Mouse (Mus musculus) forebrain, embryonic 13.5 days (tissue): Measurements from ENCODE around the gene Rnf222. TPM values are rescaled to one million over a fixed set of nuclear protein-coding genes. Genes with fewer than 3 reads are reported as not detected.

Experiments
- ATAC-seq: fragments of 200-750 bp; cut with Nextera tagmentation; 2 replicates; pipeline ENCODE4 v1.8.0; 2017
- H3K27ac ChIP-seq: fragments of 300-500 bp; sonication (generic); 2 replicates; pipeline ENCODE4 v1.5.1; 2015; ENCODE audit warnings: inconsistent platforms, mild to moderate bottlenecking, moderate library complexity
- H3K27me3 ChIP-seq: fragments of 300-500 bp; sonication (generic); 2 replicates; pipeline ENCODE4 v1.6.1; 2015; ENCODE audit warnings: mild to moderate bottlenecking, inconsistent platforms
- H3K36me3 ChIP-seq: fragments of 300-500 bp; sonication (generic); 2 replicates; pipeline ENCODE4 v1.6.1; 2015; ENCODE audit warnings: mild to moderate bottlenecking, inconsistent platforms; ENCODE audit not compliant: poor library complexity, severe bottlenecking
- H3K4me1 ChIP-seq: fragments of 300-500 bp; sonication (generic); 2 replicates; pipeline ENCODE4 v1.6.1; 2015; ENCODE audit warnings: inconsistent platforms
- H3K4me2 ChIP-seq: fragments of 300-500 bp; sonication (generic); 2 replicates; pipeline ENCODE4 v1.6.1; 2015; ENCODE audit warnings: inconsistent platforms, mild to moderate bottlenecking, moderate library complexity
- H3K4me3 ChIP-seq: fragments of 300-500 bp; sonication (generic); 2 replicates; pipeline ENCODE4 v1.5.1; 2015; ENCODE audit warnings: mild to moderate bottlenecking, inconsistent platforms
- H3K9ac ChIP-seq: fragments of 300-500 bp; sonication (generic); 2 replicates; pipeline ENCODE4 v1.6.1; 2015; ENCODE audit warnings: mild to moderate bottlenecking, inconsistent platforms
- H3K9me3 ChIP-seq: fragments of 300-500 bp; sonication (generic); replicated peaks from 2 replicates; pipeline ENCODE4 v1.6.1; 2016; ENCODE audit warnings: inconsistent platforms
- WGBS: fragments of 180-500 bp; shearing (Covaris S2); methylation state at CpG from one replicate; pipeline ENCODE4 v1.1.7; 2015; 5-methylcytosine and 5-hydroxymethylcytosine counted together
- polyA plus RNA-seq: library from polyadenylated mRNA; unstranded; fragments of >200 nt; fragmentation: Nextera tagmentation; extraction: Ambion mirVana; gene quantifications from 2 replicates; pipeline ENCODE4 v1.2.1, GENCODE M21; 2015

The Rnf222 gene
- polyA plus RNA-seq, 1 experiment from 2014 or later = 0.08 TPM

DNA sequence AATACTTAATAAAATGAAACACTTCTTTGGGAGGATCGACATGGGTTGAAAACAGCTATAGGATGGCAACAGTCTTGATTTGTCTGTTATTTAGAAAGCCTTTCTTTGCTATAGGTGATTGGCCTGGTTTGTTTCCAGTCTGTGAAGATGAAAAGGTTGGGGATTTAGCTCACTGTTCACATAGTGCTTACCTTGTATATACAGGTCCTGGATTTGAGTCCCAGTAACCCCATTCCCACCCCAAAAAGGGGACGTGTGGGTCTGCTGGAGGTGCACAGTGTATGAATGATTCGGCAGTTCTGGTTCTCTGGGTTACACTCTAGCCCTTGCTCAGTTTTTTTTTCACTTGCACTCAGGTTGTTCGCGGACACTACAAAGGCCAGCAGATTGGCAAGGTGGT is 14.5 kb downstream of the Rnf222 start:
- H3K27me3 ChIP-seq = 0 out of 2 replicates have a peak, but pooled peaks cover 4% of the 10 kb centered on the region
- H3K9ac ChIP-seq = peak overlapping the region; percentile 99
- peak overlapping the region; percentile 94 for H3K4me3 ChIP-seq
- H3K27ac ChIP-seq = no peak overlapping the region
- H3K4me1 ChIP-seq = peaks cover 8% of the 10 kb centered on the region
- WGBS = 90% methylated on average over 5 of the region's 5 CpGs
- ATAC-seq = no peak
- peak overlapping the region; percentile 77 for H3K4me2 ChIP-seq
- H3K36me3 ChIP-seq = peaks cover 53% of the 10 kb centered on the region
- H3K9me3 ChIP-seq = no peaks in the 10 kb centered on the region

DNA sequence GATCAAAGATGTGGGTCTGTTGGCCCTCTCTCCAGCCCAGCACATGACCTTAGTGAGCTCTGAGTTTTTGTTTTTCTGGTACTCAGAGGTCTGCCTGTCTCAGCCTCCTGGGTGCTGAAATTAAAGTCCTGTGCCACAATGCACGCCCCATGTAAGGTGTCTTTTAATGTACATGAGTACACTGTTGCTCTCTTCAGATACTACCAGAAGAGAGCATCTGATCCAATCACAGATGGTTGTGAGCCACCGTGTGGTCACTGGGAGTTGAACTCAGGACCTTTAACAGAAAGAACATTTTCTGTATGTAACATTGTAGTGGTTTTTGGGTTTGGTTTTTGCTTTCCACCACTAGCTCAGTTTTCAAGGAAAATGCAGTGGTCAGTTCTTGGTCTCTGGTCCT is 15.4 kb downstream of the Rnf222 start:
- H3K27ac ChIP-seq = no peak overlapping the region
- WGBS = 92% methylated on average over 2 of the region's 2 CpGs
- H3K27me3 ChIP-seq = 0 out of 2 replicates have a peak, but pooled peaks cover 4% of the 10 kb centered on the region
- no peak for ATAC-seq
- no peaks in the 10 kb centered on the region for H3K9me3 ChIP-seq
- H3K4me1 ChIP-seq = peaks cover 8% of the 10 kb centered on the region
- H3K9ac ChIP-seq = no peak overlapping the region
- no peak overlapping the region for H3K4me3 ChIP-seq
- H3K36me3 ChIP-seq = peaks cover 53% of the 10 kb centered on the region
- no peak overlapping the region for H3K4me2 ChIP-seq

DNA sequence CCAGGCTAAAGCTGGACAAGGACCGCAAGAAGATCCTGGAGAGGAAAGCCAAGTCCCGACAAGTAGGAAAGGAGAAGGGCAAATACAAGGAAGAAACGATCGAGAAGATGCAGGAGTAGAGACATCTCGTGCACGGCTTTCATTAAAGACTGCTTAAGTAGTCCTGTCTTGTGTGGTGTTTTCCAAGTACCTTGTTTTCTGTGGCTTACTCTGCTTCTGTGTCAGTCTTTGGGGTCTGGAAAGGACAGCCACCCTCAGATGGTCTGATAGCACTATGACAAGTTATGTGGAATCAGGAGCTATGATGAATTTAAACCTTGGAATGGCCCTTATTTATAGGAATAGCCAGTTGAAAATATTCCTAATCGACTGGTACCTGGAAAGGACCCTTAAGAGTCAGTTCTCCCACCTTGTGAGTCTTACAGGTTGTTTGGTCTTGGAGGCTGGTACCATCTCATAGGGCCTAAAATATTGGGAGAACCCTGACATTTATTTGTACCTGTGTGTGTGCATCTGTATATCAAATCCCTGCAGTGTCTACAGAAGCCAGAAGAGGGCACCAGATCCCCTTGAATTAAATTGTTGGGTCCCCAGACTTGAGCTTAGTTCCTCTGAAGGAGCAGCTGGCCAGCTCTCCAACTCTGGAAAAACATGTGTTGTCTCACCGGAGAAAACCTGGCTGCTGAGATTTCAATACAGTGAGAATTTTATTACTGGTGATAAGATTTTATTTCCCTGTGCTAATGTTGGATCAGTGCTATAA is 16.2 kb downstream of the Rnf222 start:
- Histone ChIP-seq H3K4me3 (no peak overlapping the region), H3K9me3 (no peaks in the 10 kb centered on the region), H3K27me3 (0 out of 2 replicates have a peak, but pooled peaks cover 4% of the 10 kb centered on the region), H3K9ac (no peak overlapping the region), H3K36me3 (peaks cover 53% of the 10 kb centered on the region), H3K27ac (no peak overlapping the region), H3K4me1 (peaks cover 8% of the 10 kb centered on the region), H3K4me2 (no peak overlapping the region)
- no peak for ATAC-seq
- WGBS = 81% methylated on average over 8 of the region's 8 CpGs

DNA sequence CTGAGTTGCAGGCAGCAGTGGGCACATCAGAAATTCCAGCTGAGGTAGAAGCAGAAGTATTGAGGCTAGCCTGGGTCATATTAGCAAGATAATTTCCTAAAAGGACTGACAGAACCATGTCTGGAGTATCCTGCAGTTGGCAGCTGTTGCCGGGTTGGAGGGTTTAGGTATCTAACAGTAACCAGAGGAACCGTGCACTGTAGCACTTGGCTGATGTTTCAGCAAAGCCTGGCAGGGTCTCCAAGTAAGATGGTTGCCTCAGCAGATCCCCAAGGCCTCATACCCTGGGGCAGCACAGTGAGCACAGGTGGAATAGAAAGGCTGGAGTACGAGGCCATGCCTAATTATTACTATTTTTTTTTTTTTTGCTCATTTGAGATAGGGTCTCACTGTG is 16.8 kb downstream of the Rnf222 start:
- Histone ChIP-seq H3K4me2 (no peak overlapping the region), H3K4me3 (no peak overlapping the region), H3K27ac (no peak overlapping the region), H3K4me1 (peaks cover 8% of the 10 kb centered on the region), H3K9me3 (no peaks in the 10 kb centered on the region), H3K27me3 (0 out of 2 replicates have a peak, but pooled peaks cover under 1% of the 10 kb centered on the region), H3K36me3 (peaks cover 53% of the 10 kb centered on the region), H3K9ac (no peak overlapping the region)
- no peak for ATAC-seq
- 79% methylated on average over 3 of the region's 3 CpGs for WGBS

DNA sequence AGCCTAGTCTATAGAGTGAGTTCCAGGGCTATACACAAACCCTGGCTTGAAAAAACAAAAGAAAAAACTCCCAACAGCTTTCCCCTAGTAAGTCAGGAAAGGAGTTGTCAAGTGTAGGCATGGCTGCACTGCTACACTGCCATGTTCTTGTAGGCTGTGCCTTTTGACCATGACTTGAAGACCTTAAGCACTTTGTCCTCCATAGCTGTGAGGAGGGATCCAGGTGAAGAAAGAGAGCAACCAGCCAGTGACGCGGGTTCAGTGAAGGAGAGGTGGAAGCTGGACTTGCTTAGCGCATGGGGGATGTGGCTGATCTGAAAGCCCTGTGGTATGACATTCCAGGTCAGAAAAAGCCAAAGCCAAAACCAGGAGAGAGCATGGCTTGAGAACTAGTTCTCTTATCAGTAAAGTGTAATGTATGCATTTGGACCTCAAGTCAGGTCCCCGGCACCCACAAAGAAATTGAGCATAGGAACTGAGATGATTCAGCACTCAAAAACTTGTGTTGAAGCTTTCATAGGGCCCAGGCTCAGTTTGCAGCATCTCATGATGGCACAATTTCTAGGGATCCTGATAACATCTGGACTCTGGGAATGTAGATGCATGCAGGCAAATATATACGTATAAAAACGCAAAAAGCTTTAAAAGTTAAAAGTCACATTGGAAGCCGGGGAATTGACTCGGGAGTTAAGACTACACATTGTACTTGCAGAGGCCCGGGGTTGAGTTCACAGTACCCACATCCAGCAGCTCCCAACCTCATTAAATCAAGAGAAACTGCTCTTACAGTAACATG is 17.5 kb downstream of the Rnf222 start:
- ATAC-seq = no peak
- H3K4me2 ChIP-seq = no peak overlapping the region
- WGBS = 89% methylated on average over 9 of the region's 9 CpGs
- H3K9me3 ChIP-seq = no peaks in the 10 kb centered on the region
- H3K4me3 ChIP-seq = no peak overlapping the region
- H3K36me3 ChIP-seq = peaks cover 53% of the 10 kb centered on the region
- H3K27ac ChIP-seq = no peak overlapping the region
- H3K27me3 ChIP-seq = no peaks in the 10 kb centered on the region
- peaks cover 8% of the 10 kb centered on the region for H3K4me1 ChIP-seq
- H3K9ac ChIP-seq = no peak overlapping the region

DNA sequence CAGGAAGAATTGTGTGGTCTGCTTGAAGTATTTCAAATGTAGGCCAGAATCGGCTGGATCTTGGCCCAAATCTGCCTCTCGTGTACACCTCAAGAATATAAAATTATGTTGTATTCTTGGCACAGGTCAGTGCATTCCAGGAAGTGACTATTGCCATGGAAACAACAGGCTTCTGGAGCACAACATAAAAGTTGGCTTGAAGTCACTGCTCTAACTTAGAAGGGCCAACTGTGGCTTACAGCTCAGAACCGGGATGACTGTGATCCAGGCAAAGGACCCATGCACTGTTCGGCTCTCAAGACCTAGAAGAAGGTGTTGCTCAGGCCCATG is 18.1 kb downstream of the Rnf222 start:
- WGBS = 73% methylated on average over 4 of the region's 4 CpGs
- H3K4me3 ChIP-seq = no peak overlapping the region

DNA sequence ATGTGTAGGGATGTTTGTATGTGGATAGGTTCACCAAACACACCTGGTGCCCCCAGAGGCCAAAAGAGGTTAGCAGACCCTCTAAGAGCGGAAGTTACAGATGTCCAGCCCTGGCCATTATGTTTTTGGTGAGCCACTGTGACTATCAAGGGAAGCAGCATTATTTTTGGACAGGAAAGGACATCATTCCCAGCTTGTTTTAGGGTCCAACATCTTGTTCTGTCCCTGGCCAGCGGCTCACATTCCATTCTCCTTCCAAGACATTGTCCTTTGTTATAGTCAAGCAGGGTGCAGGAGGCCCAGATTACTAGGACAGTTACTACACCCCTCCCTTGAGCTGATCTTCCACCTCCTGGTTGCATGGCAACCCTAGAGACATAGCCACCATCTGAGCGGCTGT is 18.9 kb downstream of the Rnf222 start:
- no peak overlapping the region for H3K27ac ChIP-seq
- peaks cover 53% of the 10 kb centered on the region for H3K36me3 ChIP-seq
- 83% methylated on average over 3 of the region's 3 CpGs for WGBS
- H3K9me3 ChIP-seq = no peaks in the 10 kb centered on the region
- H3K27me3 ChIP-seq = no peaks in the 10 kb centered on the region
- no peak overlapping the region for H3K4me3 ChIP-seq
- no peak overlapping the region for H3K9ac ChIP-seq
- ATAC-seq = no peak
- H3K4me1 ChIP-seq = peaks cover 8% of the 10 kb centered on the region
- H3K4me2 ChIP-seq = no peak overlapping the region

More for the DNA sequence above, 18.1 kb downstream of the Rnf222 start:
- peaks cover 8% of the 10 kb centered on the region for H3K4me1 ChIP-seq
- no peak overlapping the region for H3K27ac ChIP-seq
- H3K9me3 ChIP-seq = no peaks in the 10 kb centered on the region
- peaks cover 53% of the 10 kb centered on the region for H3K36me3 ChIP-seq
- H3K4me2 ChIP-seq = no peak overlapping the region
- H3K9ac ChIP-seq = no peak overlapping the region
- ATAC-seq = no peak
- H3K27me3 ChIP-seq = no peaks in the 10 kb centered on the region

DNA sequence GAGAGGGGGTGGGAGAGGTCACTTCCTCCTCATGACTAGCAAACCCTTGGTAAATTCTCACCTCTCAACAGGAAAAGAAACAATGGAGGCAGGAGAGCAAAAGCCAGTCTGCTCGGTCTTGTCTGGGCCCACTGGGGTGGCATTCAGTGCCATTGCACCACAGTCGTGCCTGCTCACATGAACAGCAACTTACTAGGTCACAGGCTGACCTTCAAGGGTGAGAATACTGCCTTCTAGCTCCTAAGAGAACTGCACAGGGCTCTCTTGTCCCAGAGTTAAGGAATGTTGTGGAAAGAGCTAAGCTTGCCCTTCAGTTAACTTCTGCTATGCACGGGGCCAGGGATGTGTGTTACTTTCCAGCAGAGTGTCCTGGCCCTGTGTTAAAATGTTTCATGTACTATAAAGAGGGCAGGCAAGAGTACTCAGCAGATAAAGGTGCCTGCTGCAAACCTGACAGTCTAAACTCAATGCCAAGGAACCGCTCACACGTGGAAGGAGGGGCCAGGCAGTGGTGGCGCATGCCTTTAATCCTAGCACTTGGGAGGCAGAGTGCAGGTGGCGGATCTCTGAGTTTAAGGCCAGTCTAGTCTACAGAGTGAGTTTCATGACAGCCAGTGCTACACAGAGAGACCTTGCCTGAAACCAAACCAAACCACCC is 20.6 kb downstream of the Rnf222 start:
- Histone ChIP-seq H3K27ac (no peak overlapping the region), H3K4me2 (no peak overlapping the region), H3K9ac (no peak overlapping the region), H3K4me3 (no peak overlapping the region), H3K36me3 (peaks cover 38% of the 10 kb centered on the region), H3K9me3 (no peaks in the 10 kb centered on the region), H3K4me1 (no peaks in the 10 kb centered on the region), H3K27me3 (no peaks in the 10 kb centered on the region)
- whole genome bisulfite sequencing = 49% methylated on average over 7 of the region's 7 CpGs
- no peak for ATAC-seq

DNA sequence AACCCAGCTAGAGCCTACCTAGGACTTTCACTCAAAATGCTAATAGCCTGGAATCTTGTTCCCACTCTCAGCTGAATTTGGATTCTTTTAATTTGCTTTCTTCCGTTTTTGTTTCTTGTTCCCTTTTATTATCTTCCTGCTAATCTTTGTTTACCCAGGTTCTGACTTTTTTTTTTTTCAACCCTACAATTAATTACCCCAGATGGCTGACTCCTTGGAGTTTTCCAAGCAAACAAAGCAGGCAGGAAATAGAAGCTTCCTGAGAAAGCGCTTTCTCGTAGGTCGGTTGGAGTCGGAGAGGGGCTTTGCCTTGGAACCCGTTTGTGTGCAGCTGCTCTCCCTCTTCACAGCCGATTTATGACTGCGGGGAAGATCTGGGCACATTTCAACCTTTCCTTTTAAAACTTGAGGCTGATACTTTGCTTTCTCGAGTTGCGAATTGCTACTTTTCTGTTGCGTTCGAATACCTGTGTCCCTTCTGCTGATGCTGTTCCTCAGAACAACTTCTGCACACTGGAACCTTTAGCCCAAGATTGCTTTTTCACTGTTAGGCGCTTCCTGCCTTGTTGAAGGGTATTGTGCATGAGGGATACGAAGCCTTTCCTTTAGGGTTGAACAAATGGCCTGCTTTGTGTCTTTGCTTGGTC is 23.3 kb downstream of the Rnf222 start:
- H3K4me1 ChIP-seq = no peaks in the 10 kb centered on the region
- H3K9ac ChIP-seq = no peak overlapping the region
- 68% methylated on average over 14 of the region's 14 CpGs for WGBS
- H3K27me3 ChIP-seq = no peaks in the 10 kb centered on the region
- no peak overlapping the region for H3K27ac ChIP-seq
- no peak overlapping the region for H3K4me2 ChIP-seq
- ATAC-seq = no peak
- H3K4me3 ChIP-seq = no peak overlapping the region
- H3K9me3 ChIP-seq = no peaks in the 10 kb centered on the region
- H3K36me3 ChIP-seq = peaks cover 11% of the 10 kb centered on the region

DNA sequence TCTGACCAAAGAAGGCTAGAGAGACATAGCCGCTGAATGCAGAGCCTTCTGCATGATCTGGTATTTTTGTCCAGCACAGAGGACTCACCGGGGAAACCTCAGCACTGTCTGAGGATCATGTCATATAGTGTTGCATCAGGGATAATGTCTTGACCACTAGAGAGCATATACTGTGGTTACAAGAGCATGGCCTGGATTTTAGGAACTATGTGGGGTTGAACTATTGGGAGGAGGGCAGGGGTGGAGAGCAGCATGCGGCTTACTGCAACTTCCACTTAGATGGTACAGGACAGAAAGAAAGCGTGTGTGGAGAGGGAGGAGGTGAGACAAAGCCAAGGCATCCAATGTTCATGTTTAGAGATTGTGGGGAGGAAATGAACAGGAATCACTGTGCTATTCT is 26.2 kb downstream of the Rnf222 start:
- Histone ChIP-seq H3K9me3 (no peaks in the 10 kb centered on the region), H3K36me3 (no peaks in the 10 kb centered on the region), H3K9ac (no peak overlapping the region), H3K4me3 (no peak overlapping the region), H3K4me2 (no peak overlapping the region), H3K27me3 (no peaks in the 10 kb centered on the region), H3K27ac (no peak overlapping the region), H3K4me1 (no peaks in the 10 kb centered on the region)
- no peak for ATAC-seq
- 92% methylated on average over 4 of the region's 4 CpGs for WGBS

DNA sequence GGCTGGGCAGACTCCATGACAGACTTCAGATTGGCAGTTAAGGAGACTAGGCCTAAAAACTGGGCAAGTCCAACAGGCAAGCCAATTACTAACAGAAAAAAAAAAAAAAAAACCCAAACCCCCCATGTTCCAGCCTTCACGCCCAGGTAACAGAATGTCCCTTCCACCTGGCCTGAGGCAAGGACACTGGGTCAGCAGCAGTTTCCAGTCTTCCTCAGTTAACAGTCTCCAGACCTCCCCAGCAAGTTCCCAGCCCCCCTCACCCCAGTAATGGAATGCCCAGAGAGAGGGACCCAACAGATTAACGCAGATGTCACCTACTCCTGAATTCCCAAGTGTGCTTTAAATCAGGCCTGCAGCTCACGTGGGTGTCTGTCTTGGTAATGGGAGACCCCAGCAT is 34.8 kb downstream of the Rnf222 start:
- 59% methylated on average over 3 of the region's 3 CpGs for WGBS
- Histone ChIP-seq H3K9me3 (no peaks in the 10 kb centered on the region), H3K4me1 (no peaks in the 10 kb centered on the region), H3K4me3 (no peak overlapping the region), H3K27ac (no peak overlapping the region), H3K27me3 (peaks cover 4% of the 10 kb centered on the region; the same call in 1 of the 2 replicates), H3K4me2 (no peak overlapping the region), H3K36me3 (no peaks in the 10 kb centered on the region), H3K9ac (no peak overlapping the region)
- ATAC-seq = no peak

DNA sequence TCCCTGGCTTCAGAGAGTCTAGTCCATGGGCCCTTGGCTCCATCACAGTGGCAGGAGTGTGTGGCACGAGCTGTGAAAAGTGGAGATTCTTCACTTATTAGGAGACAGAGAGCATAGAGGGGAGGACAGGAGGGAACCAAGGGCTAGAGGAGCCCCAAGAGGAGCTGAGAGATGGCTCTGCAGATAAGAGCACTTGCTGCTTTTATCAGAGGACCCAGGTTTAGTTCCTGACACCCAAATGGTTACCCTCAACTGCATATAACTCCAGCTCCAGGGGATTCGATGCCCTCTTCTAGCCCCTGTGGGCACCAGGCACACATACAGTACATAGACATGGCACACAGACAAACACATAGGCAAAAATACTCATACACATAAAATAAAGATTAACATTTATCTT is 36.4 kb downstream of the Rnf222 start:
- Histone ChIP-seq H3K36me3 (no peaks in the 10 kb centered on the region), H3K27ac (no peak overlapping the region), H3K4me3 (no peak overlapping the region), H3K9me3 (no peaks in the 10 kb centered on the region), H3K4me2 (no peak overlapping the region), H3K27me3 (peaks cover 4% of the 10 kb centered on the region; the same call in 1 of the 2 replicates), H3K4me1 (no peaks in the 10 kb centered on the region), H3K9ac (no peak overlapping the region)
- 90% methylated on average over 2 of the region's 2 CpGs for WGBS
- ATAC-seq = no peak
